Mouse (Mus musculus): ENCODE measurements around the gene Pdk2.
A peak's percentile ranks its signal among the peaks of the same experiment; 100 is the strongest.

Gene Pdk2

DNA sequence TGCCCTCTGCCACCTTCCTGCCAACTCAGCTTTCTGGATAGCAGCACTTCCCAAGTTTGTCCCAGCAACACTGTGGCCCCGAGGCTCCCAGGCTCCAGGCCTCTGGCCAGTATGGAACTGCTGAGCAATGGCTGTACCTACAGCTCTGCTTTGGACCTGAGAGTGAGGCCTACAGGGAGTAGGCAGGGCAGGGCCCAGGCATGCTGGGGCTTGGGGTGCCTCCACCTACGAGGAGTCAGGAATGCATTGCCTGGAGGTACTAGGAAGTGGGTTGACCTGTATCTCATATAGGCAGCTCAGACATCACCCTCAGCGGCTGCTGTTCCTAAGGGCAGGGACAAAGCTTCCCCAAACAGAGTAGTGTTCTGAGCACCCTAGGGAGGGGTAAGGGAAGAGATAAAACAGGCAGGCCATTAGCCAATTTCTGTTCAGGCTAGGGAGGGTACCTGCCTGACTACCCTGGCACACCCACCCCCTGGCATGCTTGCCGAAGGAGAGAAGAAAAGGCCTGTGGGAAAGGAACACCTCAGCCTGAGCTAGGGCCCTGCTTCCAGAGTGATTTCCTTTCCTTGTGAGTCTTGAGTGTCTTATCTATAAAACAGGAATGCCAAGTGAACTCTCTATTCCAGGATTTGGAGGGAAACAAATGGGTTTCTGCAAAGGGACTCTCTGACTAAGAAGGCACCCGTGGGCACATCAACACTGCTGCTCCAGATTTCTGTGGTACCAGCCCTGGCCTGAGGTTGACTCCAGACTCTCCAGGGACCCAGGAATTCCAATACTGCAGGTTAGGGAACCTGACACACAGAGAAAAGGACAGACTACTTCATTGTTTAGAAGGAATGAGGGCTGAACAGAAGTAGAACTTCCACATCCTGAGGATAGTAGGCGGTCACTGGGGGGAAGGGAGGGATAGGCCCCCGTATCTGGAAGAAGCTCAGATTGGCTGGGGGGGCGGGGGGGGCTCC, 29.3 kb upstream of the Pdk2 start:
- no peak for DNase-seq

DNA sequence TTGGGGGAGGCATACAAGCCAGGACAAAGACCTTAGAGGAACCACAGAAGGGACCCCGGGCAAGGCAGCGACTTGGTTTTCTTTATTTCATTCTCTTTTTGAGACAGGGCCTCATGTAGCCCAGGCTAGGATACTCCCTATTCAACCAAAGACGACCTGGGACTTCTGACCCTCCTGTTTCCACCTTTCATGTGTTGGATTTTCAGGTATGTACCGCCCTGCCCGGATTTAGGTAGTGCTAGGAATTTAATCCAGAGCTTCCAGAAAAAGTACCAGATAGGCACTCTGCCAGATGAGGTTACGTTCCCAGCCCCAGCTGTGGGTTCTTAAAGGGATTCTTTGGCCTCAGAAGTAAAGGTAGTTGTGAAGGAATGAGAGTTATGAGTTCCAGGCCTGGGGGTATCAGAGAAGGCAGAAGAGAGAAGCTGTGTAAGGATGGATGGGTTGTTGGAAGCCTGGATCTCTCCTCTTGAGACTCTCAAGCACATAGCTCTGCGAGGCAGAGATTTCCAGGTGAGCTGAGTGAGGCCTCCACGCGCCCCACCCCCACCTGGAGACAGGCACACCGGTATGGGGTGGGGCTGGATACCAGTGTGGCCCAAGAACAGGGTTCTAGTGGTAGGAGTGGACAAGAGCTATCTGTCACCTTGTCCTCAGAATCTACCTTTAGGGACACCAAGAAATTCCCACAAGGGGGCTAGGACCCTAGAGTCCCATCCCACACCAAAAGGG, 28.2 kb upstream of the Pdk2 start:
- no peak for DNase-seq

GRCm38 (mm10) chr11:95056768-95057501, 15.8 kb upstream of the Pdk2 start:
- no peak for DNase-seq

GRCm38 (mm10) chr11:95053062-95053461, 11.9 kb upstream of the Pdk2 start:
- DNase-seq, result no peak

DNA sequence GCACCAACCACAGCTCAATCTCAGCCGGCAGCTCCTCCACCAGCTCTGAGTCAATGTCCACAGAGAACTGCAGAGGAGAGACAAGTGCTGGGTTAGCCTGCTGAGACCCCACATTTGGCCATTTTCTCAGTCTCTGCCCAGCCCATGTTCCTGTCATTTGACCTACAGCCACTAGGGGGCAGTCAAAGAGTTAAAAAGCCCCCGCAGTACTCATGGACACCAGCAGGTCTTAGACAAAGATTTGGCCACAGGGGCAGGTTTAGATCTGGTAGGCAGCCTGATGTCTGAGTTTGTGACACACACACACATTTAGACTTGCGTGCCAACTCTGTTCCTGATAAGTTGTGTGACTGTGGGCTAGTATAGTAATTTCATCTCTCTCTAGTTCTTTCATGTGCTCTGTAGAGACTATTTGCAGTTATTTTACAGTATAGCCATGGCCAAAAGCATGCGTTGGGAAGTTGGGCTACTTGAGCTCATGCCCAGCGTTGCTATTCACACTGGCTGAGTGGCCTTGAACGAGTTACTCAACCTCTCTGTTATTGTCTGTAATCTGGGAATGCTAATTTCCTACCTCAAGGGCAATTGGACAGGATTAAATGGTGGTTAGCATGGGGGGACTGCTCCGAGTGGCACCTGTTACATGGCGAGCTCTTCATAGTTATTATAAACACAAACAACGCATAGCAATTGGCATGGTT, 6.0 kb upstream of the Pdk2 start:
- peak; percentile 73 to 75 for DNase-seq

GRCm38 (mm10) chr11:95044185-95044870, 3.2 kb upstream of the Pdk2 start:
- no peak for DNase-seq

- no peak for DNase-seq
These were observed 2.5 kb upstream of the Pdk2 start for GRCm38 (mm10) chr11:95043608-95044007.

DNA sequence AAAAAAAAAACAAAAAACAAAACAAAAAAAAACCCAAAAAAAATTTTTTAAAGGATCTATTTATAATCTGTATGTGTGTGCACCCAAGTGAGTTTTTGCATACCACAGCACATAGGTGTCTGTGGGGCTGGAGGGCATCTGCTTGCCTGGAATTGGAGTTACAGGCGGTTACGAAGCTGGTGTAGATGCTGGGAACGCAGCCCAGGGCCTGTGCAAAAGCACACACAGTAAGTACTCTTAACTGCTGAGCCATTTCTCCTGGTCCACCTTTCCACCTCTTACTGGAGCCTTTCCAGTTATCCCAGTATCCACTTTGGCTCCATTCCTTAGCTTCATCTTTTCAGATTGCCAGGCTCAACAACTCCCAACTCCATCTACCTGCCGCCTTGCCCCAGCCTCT, 1.9 kb upstream of the Pdk2 start:
- DNase-seq, result no peak

DNA sequence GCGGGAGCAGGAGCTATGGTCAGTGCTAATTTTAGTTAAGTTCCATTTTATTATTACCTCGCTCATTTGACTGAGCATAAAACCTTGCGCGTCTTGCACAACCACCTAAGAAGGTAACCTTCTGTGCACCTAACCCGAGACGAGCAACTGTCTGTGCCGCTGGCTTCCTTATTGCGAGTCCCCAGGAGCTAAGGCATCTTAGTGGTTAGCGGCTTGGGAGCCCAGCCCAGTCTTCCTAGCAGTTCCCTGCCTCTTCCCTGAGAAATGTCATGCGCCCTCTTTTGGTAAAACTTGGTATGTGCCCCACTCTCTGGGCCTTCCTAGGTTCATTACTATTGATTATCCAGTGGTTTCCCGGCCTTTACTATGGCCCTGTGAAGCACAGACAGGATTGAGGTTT, 942 bp upstream of the Pdk2 start:
- DNase-seq, result peak; percentile 87 to 90

- peak; percentile 75 to 85 for DNase-seq
These were observed 539 bp downstream of the Pdk2 start for GRCm38 (mm10) chr11:95040491-95041138.

- DNase-seq, result no peak
These were observed 1.4 kb downstream of the Pdk2 start for GRCm38 (mm10) chr11:95039766-95040165.

DNA sequence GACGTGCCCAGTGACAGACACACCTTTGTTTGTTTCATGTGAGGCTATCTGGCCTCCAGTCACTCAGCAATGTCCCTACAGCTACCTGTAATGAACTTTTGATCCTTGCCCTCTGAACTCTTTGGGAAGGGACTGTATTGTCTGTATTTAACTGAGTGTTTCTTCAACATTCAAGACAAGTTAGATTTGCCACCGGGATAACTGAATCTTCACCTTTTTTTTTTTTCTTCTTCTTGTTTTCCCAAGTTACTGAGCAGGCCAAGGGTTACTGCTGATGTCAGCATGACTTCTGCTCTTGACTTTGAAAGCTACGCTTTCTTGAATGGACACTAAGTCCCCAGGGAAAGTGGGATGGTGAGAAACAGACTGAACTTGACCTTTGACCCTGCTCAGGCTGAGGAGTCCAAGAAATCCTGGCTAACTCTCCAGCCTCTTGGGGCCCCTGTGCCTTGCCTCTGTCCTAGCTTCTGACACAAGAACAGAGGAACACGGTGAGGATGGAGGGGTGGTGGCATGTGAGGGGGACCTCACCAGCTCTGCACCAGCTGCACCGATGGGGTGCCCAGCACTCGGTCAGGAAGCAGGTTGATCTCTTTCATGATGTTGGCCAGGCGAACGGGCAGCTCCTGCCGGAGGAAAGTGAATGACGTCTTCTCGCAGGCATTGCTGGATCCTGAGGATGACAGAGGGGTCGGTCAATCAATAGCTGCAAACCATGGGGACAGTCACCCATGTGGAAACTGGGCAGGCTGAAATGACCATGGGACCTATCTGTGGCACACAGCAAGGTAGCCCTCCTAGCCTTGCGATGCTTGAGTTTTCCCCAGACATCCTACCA, 2.1 kb downstream of the Pdk2 start:
- no peak for DNase-seq

- no peak for DNase-seq
These were observed 2.9 kb downstream of the Pdk2 start for GRCm38 (mm10) chr11:95038156-95038817.

- no peak for DNase-seq
These were observed 3.8 kb downstream of the Pdk2 start for GRCm38 (mm10) chr11:95037306-95037705.

DNA sequence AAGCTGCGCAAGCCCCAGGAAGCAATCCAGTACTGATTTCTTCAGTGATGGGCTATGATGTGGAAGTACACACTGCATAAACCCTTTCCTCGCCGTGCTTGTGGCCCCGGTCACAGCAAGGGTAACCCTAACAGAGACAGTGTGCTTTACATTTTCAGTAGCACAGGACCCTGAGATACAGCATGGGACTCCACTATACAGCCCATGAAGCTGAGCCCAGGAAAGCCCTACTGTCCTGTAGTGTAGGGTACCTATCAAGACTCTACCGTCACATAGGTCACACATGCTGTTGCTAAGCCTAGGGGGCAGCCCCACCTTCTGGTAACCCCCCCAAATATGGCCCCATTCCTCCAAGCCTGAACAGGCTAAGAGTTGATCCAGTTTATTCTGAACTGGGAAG, 4.6 kb downstream of the Pdk2 start:
- DNase-seq, result no peak

DNA sequence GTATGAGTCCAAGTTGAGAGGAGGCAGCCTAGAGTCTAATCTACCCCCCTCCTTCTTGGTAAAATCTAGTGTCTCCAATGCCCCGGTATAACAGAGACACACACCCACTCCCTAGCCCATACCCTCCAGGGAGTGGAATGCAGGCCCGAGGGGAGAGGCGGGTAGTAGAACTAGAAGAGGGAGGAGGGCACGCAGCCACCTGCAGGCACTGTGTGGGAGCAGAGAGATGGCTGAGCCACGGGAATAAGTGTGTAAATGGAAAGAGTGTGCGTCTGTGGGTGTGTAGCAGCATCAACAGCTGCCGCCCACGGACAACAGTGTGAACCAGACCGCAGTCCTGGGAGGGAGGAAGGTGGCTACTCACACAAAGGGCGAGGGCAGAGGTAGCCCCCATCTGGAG, 6.3 kb downstream of the Pdk2 start:
- DNase-seq, result peak in 1 of 2 experiments; percentile 54

DNA sequence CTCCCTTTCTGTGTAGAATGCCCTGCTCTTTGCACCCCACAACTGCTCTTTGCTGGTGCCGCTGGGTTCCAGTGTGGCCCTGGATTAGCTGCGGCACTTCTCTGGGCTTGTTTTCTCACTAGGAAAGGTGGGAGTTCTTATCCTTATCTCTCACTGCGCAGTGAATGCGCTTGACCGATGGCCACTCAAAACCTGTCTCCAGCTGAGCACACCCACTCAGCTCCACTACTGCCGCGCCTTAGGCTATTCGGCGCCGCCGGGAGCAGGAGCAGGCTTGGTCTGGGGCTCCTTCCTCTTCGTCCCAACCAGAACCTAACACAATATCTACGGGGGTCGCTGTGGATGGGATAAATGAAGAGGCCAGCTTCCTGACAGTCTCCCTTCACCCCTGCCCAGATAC, 7.5 kb downstream of the Pdk2 start:
- no peak for DNase-seq

GRCm38 (mm10) chr11:95032945-95033344, 8.2 kb downstream of the Pdk2 start:
- DNase-seq, result no peak

DNA sequence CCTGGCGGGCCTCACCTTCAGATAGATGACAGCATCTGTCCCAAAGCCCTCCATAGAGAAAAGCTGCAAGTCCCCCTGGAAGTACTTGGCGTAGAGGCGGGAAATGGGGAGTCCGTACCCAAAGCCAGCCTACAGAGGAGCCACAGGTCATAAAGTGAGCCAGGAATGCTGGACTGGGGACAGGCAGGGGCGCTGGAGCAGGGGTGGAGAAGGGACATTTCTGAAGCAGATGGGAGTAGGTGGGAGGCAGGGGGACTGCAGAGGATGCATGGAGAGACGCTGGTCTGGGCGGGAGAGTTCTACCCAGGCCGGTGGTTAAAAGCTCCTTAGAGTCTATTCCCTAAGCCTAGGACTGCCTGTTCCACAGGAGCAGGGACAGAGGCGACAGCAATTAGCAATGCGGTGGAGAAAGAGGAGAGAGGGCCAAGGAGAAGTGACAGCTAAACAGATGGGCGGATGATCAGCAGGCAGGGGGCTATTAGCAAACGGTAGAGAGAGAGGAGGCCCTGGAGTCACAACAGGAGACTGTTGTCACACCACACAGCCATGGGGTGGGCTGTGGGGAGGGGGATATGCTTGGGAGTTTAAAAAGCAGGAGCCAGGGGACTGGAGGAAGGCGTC, 13.2 kb downstream of the Pdk2 start:
- DNase-seq, result no peak
